Mouse (Mus musculus): ENCODE measurements around the gene Erlin1. TPM values are rescaled to one million over a fixed set of nuclear protein-coding genes. Genes with fewer than 3 reads are reported as not detected.

The Erlin1 gene
- total RNA-seq, 2 experiments from 2014 or later = 15.8 to 32.5 TPM

DNA sequence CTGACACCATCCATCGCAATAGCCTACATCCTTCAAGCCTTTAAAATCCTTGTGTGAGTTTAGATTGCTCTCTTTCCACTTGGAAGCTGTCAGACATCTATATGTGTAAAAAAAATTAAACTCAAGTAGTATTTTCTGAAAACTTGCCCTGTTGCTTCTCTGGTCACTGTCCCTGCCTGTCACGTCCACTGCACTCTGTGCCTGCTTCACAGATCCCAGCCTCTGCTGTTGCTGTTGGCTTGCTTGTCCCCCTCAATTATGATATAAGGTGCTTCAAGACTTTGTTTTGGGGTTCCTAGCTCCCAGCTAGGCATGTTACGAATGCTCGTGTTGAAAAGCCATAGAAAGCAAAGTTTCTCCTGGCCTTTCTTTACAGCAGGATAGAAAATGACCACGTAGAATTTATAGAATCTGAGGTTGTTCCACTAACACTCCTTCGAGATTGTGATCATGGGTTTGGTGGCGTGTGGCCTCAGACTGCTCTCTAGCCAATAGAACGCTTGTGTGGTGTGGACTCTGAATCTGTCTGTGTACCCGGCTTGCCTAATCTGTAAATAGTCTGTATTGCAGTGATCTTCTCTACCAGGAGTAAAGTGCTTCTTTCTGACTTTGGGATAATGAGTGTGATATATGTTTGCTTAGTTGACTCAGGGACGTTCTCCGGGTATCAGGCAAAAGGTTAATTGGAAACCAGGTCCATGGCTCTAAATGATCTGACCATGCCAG lies 70.6 kb downstream of the Erlin1 start:
- no peak for DNase-seq

DNA sequence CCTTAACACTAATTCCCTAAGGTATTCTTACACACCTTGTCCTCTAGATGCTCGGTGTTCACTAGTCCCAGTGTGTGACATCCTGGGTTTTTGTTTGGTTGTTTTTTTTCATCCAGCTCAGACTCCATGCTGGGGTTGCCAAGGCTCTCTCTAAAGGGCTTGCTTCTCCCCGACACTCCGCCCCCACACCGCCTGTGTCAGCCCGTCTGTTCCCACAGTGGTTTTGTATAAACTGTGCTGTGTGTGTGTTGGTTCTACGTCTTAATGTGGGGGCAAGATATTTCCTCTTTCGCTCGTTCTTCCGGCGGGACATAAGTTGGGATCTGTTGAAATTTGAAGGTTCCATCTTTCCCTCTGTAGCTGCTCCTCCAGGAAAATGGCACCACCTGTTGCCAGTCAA lies 71.5 kb downstream of the Erlin1 start:
- DNase-seq = no peak

DNA sequence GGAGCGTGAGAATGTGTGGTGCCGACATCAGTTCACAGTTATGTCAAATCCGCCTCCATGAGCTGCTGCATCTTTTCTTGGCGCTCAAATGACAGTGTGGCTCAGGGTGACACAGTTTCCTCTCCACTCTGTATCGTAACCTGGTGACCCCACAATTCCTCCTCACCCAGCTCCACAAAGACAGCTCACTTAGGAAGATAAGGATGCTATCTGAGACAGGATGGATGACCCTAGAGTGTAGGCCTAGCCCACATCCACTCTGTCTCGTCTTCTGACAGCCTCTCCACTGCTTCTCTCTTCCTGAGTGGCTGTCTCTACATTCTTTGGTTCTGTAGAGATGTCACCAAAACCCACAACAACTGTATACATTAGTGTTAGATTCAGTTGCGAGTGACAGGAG lies 74.2 kb downstream of the Erlin1 start:
- DNase-seq = no peak

DNA sequence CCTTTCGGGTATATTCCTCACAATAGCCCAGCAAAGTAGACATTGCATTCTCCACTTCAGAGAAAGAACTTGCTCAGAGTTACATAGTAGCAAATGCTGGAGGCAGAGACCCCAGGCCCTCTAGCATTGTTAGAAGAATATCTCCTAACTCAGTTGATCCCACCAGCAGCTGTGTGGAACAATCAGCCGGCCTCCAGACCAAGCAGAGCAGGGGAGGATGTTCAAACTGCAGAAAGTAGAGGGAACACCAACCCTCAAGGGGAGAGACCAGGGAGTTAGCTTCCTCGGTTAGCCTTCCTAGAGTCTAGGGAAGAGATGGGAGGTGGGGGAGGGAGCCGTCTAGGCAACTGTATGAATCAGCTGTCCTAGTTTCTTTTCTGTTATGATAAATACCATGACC lies 77.1 kb downstream of the Erlin1 start:
- DNase-seq = peak; percentile 13 to 35

DNA sequence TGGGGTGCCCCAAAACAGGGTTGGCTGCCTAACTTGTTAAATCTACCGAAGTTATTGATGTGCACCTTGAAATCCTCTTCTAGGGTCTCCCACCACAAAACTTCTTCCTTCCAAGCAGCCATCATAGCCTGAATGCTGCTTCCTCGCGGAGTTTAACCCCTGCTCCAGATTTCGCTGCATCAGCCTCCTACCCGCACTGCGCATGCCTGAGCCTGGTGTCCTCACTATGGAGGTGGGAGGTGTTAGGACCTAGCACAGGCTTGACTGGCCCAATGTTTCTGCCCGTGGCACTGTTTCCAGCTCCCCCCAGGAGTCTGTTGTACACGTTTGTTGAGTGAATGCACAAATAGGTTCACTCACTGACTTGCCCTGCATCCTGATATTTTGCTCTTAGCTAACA lies 79.2 kb downstream of the Erlin1 start:
- DNase-seq = no peak

DNA sequence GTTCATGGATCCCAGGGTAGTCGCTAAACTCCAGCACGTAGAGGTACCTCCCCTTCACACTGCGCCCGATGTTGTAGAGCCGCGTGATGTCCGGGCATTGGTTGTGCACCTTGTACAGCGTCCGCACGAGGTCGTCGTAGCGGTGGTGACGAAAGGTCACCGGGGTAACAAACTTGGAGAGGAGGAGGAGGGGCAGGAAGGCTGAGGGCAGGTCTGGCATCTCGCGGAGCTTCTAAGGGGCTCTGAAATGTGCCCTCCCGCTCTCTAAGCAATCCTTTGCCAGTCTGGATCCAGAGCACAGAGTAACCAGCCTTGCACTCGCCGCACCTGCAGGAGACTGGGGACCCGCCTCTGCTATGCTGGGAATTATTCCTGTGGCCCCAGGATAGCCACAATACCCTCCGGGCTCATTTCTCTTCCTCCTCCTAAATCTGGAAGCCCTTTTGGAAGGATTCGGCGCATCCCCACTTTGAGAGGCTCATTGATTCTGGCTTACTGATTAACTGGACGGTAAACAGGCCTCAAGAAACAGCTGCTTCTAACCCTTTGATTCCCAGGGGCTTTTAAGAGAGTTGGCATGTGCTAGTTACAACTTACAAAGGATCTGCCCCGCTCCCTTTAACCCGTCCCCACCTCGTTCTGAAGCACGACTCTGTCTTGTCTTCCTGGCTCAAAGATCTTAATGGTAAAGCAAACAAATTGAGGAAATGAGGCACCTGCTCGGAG lies 83.4 kb downstream of the Erlin1 start, which contains the start of gene Cpn1:
Gene Cpn1 (minus strand): TSS at position 488 of the 726 bp plus-strand sequence.
- DNase-seq = peak in 1 of 2 experiments; percentile 19

Other genes with a start within 250 kb of the Erlin1 start
- 10 to 100 TPM; 12.6 to 13.3 TPM for gene Dnmbp, start 129.6 kb downstream of the Erlin1 start, total RNA-seq (2021)
- under 1 TPM in 1 of 2 experiments, not detected in 1; 0.26 TPM for gene Cpn1, start 83.2 kb downstream of the Erlin1 start, total RNA-seq (2021)
- gene Cyp2c23, start 40.6 kb downstream of the Erlin1 start, total RNA-seq (2021) = 1 to 10 TPM in 1 of 2 experiments, under 1 TPM in 1; 0.40 to 1.6 TPM
- 10 to 100 TPM; 57.3 to 92.5 TPM for gene Chuk, start 37.7 kb upstream of the Erlin1 start, total RNA-seq (2021)
- 10 to 100 TPM; 19.3 to 31.7 TPM for gene Cwf19l1, start 66.1 kb upstream of the Erlin1 start, total RNA-seq (2021)
- 10 to 100 TPM; 26.0 to 26.9 TPM for gene Bloc1s2, start 76.7 kb upstream of the Erlin1 start, total RNA-seq (2021)
- gene Pkd2l1, start 122.7 kb upstream of the Erlin1 start, total RNA-seq (2021) = not detected
- gene Scd3, start 133.5 kb upstream of the Erlin1 start, total RNA-seq (2021) = under 1 TPM; 0.16 to 0.83 TPM
- 100 to 1,000 TPM; 596 to 993 TPM for gene Scd2, start 223.9 kb upstream of the Erlin1 start, total RNA-seq (2021)